Mouse (Mus musculus): ENCODE data around the gene Grm2. TPM values are rescaled to one million over a fixed set of nuclear protein-coding genes. Genes with fewer than 3 reads are reported as not detected.

Grm2 gene
- polyA plus RNA-seq, 1 experiment from 2014 or later = 3.6 TPM

- WGBS = 92% methylated on average over 3 of the region's 3 CpGs
Observed at GRCm38 (mm10) chr9:106617496-106617895, 38.4 kb downstream of the Grm2 start.

GRCm38 (mm10) chr9:106616306-106616705 lies 39.6 kb downstream of the Grm2 start:
- 84% methylated on average over 9 of the region's 9 CpGs for WGBS
- H3K4me2 ChIP-seq (ENCODE audit: low read depth, low read length) = no peak overlapping the region
- no peaks in the 10 kb centered on the region for H3K36me3 ChIP-seq (replicated peaks; ENCODE audit: control insufficient read depth, insufficient read depth, low read depth, low read length)
- no peaks in the 10 kb centered on the region for H3K4me1 ChIP-seq (ENCODE audit: control insufficient read depth, insufficient read depth, low read length)
- no peaks in the 10 kb centered on the region for H3K9me3 ChIP-seq (replicated peaks; ENCODE audit: control insufficient read depth, low read length)
- no peak overlapping the region for H3K9ac ChIP-seq (replicated peaks; ENCODE audit: low read length)
- H3K4me3 ChIP-seq (ENCODE audit: low read depth, low read length) = no peak overlapping the region
- no peak for DNase-seq (ENCODE audit: low spot score)
- no peak overlapping the region for H3K27ac ChIP-seq (replicated peaks; ENCODE audit: low read depth, low read length)
- ATAC-seq (replicated peaks; ENCODE audit: insufficient number of reproducible peaks, low FRiP score, low TSS enrichment, low read depth) = no peak
- H3K27me3 ChIP-seq (ENCODE audit: control insufficient read depth, insufficient read depth, low read length) = no peaks in the 10 kb centered on the region

More at GRCm38 (mm10) chr9:106617496-106617895, 38.4 kb downstream of the Grm2 start:
- Histone ChIP-seq H3K36me3 (replicated peaks; ENCODE audit: control insufficient read depth, insufficient read depth, low read depth, low read length) (no peaks in the 10 kb centered on the region), H3K27me3 (ENCODE audit: control insufficient read depth, insufficient read depth, low read length) (no peaks in the 10 kb centered on the region), H3K9me3 (replicated peaks; ENCODE audit: control insufficient read depth, low read length) (no peaks in the 10 kb centered on the region), H3K27ac (replicated peaks; ENCODE audit: low read depth, low read length) (no peak overlapping the region), H3K9ac (replicated peaks; ENCODE audit: low read length) (no peak overlapping the region), H3K4me1 (ENCODE audit: control insufficient read depth, insufficient read depth, low read length) (no peaks in the 10 kb centered on the region), H3K4me2 (ENCODE audit: low read depth, low read length) (no peak overlapping the region), H3K4me3 (ENCODE audit: low read depth, low read length) (no peak overlapping the region)
- DNase-seq (ENCODE audit: low spot score) (no peak), ATAC-seq (replicated peaks; ENCODE audit: insufficient number of reproducible peaks, low FRiP score, low TSS enrichment, low read depth) (no peak)

DNA sequence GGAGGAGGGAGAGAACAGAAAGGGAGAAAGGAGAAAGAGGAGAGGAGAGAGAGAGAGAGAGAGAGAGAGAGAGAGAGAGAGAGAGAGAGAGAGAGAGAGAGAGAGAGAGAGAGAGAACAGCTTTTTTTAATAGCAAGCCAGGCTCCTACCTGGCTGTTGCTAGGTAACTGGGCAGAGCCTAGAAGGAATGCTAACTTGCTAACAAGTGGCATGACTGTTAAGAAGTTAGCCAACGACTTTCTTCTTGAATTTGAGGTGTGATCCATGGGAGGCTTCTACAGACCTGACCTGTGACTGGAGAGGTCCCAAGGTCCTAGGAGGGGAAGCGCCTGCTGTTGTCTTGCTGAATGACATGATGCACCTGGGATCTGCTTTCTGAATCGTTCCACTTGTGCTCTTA lies 41.3 kb downstream of the Grm2 start:
- Histone ChIP-seq H3K9me3 (replicated peaks; ENCODE audit: control insufficient read depth, low read length) (no peaks in the 10 kb centered on the region), H3K27me3 (ENCODE audit: control insufficient read depth, insufficient read depth, low read length) (no peaks in the 10 kb centered on the region), H3K4me3 (ENCODE audit: low read depth, low read length) (no peak overlapping the region), H3K4me1 (ENCODE audit: control insufficient read depth, insufficient read depth, low read length) (no peaks in the 10 kb centered on the region), H3K27ac (replicated peaks; ENCODE audit: low read depth, low read length) (no peak overlapping the region), H3K9ac (replicated peaks; ENCODE audit: low read length) (no peak overlapping the region), H3K4me2 (ENCODE audit: low read depth, low read length) (no peak overlapping the region), H3K36me3 (replicated peaks; ENCODE audit: control insufficient read depth, insufficient read depth, low read depth, low read length) (no peaks in the 10 kb centered on the region)
- 39% methylated on average over 3 of the region's 3 CpGs for WGBS
- ATAC-seq (replicated peaks; ENCODE audit: insufficient number of reproducible peaks, low FRiP score, low TSS enrichment, low read depth) (no peak), DNase-seq (ENCODE audit: low spot score) (no peak)

DNA sequence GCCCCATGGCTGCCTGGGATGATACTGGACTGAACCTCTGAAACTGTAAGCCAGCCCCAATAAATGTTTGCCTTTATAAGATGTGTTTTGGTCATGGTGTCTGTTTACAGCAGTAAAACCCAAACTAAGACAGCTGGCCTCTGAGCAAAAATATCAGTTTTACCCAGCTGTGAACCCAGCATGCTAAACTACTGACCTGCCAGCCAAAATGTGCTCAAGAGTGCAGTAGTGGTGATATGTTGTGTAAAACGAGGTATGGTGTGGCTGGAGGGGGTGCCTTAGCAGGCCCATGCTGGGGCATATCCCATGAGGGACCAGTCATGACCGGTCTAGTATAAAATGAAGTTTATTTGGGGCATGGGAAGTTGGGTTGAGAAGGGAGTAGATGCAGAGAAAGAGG lies 41.9 kb downstream of the Grm2 start:
- Histone ChIP-seq H3K9me3 (replicated peaks; ENCODE audit: control insufficient read depth, low read length) (no peaks in the 10 kb centered on the region), H3K4me2 (ENCODE audit: low read depth, low read length) (no peak overlapping the region), H3K4me3 (ENCODE audit: low read depth, low read length) (no peak overlapping the region), H3K9ac (replicated peaks; ENCODE audit: low read length) (no peak overlapping the region), H3K27ac (replicated peaks; ENCODE audit: low read depth, low read length) (no peak overlapping the region), H3K36me3 (replicated peaks; ENCODE audit: control insufficient read depth, insufficient read depth, low read depth, low read length) (no peaks in the 10 kb centered on the region), H3K4me1 (ENCODE audit: control insufficient read depth, insufficient read depth, low read length) (no peaks in the 10 kb centered on the region), H3K27me3 (ENCODE audit: control insufficient read depth, insufficient read depth, low read length) (no peaks in the 10 kb centered on the region)
- no peak for DNase-seq (ENCODE audit: low spot score)
- ATAC-seq (replicated peaks; ENCODE audit: insufficient number of reproducible peaks, low FRiP score, low TSS enrichment, low read depth) = no peak
- WGBS = 72% methylated on average over 2 of the region's 2 CpGs

DNA sequence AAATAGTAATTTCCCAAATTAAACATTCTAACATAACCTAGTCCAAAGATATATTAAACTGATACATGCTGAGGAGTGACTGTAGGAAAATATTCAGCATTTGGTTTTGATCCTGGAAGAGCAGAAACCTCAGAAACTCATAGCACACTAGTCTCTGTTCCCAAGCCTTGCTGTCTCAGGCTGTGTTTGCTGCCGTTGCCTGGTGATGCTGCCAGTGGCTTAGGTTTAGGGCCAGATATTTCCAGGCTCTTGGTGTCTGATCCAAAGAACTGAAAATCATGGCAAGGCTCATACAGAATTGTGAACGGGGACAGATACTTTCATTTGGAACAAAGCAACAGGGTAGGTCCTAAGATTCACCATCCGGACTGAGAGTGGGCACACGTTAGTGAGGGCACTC lies 45.2 kb downstream of the Grm2 start:
- WGBS = 89% methylated on average over 4 of the region's 4 CpGs
- Histone ChIP-seq H3K9ac (replicated peaks; ENCODE audit: low read length) (no peak overlapping the region), H3K4me2 (ENCODE audit: low read depth, low read length) (no peak overlapping the region), H3K4me3 (ENCODE audit: low read depth, low read length) (no peak overlapping the region), H3K9me3 (replicated peaks; ENCODE audit: control insufficient read depth, low read length) (no peaks in the 10 kb centered on the region), H3K4me1 (ENCODE audit: control insufficient read depth, insufficient read depth, low read length) (no peaks in the 10 kb centered on the region), H3K27me3 (ENCODE audit: control insufficient read depth, insufficient read depth, low read length) (no peaks in the 10 kb centered on the region), H3K36me3 (replicated peaks; ENCODE audit: control insufficient read depth, insufficient read depth, low read depth, low read length) (no peaks in the 10 kb centered on the region), H3K27ac (replicated peaks; ENCODE audit: low read depth, low read length) (no peak overlapping the region)
- ATAC-seq (replicated peaks; ENCODE audit: insufficient number of reproducible peaks, low FRiP score, low TSS enrichment, low read depth) (no peak), DNase-seq (ENCODE audit: low spot score) (no peak)

DNA sequence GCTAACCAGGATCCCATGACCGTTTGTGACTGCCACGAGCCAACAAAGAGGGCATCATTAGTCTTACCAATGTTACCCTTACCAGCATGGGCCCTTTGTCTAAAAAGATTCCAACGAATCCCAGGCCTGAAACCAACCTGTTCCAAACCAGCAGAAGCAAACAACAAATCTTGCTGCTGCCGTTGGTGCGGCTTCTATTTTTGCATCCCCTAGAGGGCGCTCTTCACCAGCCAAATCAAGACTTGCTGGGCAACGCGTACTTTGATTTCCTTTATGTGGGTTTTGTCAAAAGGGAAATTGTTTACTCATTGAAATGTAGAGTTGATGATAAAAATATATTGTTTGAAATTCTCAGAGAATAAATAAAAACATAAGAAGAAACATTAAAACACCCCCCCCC lies 55.3 kb downstream of the Grm2 start:
- 34% methylated on average over 8 of the region's 8 CpGs for whole genome bisulfite sequencing
- Histone ChIP-seq H3K4me2 (ENCODE audit: low read depth, low read length) (no peak overlapping the region), H3K4me1 (ENCODE audit: control insufficient read depth, insufficient read depth, low read length) (no peaks in the 10 kb centered on the region), H3K9ac (replicated peaks; ENCODE audit: low read length) (no peak overlapping the region), H3K27me3 (ENCODE audit: control insufficient read depth, insufficient read depth, low read length) (no peaks in the 10 kb centered on the region), H3K36me3 (replicated peaks; ENCODE audit: control insufficient read depth, insufficient read depth, low read depth, low read length) (no peaks in the 10 kb centered on the region), H3K27ac (replicated peaks; ENCODE audit: low read depth, low read length) (no peak overlapping the region), H3K4me3 (ENCODE audit: low read depth, low read length) (no peak overlapping the region), H3K9me3 (replicated peaks; ENCODE audit: control insufficient read depth, low read length) (no peaks in the 10 kb centered on the region)
- DNase-seq (ENCODE audit: low spot score) (peak; percentile 76), ATAC-seq (replicated peaks; ENCODE audit: insufficient number of reproducible peaks, low FRiP score, low TSS enrichment, low read depth) (no peak)

- Histone ChIP-seq H3K9ac (replicated peaks; ENCODE audit: low read length) (no peak overlapping the region), H3K27ac (replicated peaks; ENCODE audit: low read depth, low read length) (no peak overlapping the region), H3K4me1 (ENCODE audit: control insufficient read depth, insufficient read depth, low read length) (no peaks in the 10 kb centered on the region), H3K9me3 (replicated peaks; ENCODE audit: control insufficient read depth, low read length) (no peaks in the 10 kb centered on the region), H3K27me3 (ENCODE audit: control insufficient read depth, insufficient read depth, low read length) (no peaks in the 10 kb centered on the region), H3K4me3 (ENCODE audit: low read depth, low read length) (no peak overlapping the region), H3K4me2 (ENCODE audit: low read depth, low read length) (no peak overlapping the region), H3K36me3 (replicated peaks; ENCODE audit: control insufficient read depth, insufficient read depth, low read depth, low read length) (no peaks in the 10 kb centered on the region)
- no peak for DNase-seq (ENCODE audit: low spot score)
- no peak for ATAC-seq (replicated peaks; ENCODE audit: insufficient number of reproducible peaks, low FRiP score, low TSS enrichment, low read depth)
- 34% methylated on average over 7 of the region's 7 CpGs for WGBS
Observed at GRCm38 (mm10) chr9:106598466-106598865, 57.4 kb downstream of the Grm2 start.

DNA sequence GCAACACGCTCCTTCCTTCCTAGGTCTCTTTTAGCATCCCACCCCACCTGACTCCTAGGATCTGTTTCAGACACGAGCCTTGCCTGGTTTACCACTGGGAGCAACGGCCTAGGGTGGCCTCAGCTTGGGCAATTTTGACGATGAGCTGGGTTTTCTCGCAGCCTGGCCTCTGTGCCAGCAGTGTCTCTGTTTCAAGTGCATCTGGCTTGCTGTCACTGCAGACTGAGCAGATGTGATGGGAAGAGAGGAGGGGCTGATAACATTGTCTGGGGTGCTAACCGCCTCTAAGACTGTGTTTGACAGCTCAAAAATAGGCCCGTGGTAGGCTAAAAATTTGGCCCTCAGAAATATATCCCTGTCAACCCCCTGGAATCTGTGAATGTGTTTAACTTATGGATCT lies 60.0 kb downstream of the Grm2 start:
- no peak overlapping the region for H3K9ac ChIP-seq (replicated peaks; ENCODE audit: low read length)
- no peak overlapping the region for H3K4me3 ChIP-seq (ENCODE audit: low read depth, low read length)
- no peaks in the 10 kb centered on the region for H3K9me3 ChIP-seq (replicated peaks; ENCODE audit: control insufficient read depth, low read length)
- no peak overlapping the region for H3K4me2 ChIP-seq (ENCODE audit: low read depth, low read length)
- ATAC-seq (replicated peaks; ENCODE audit: insufficient number of reproducible peaks, low FRiP score, low TSS enrichment, low read depth) (no peak), DNase-seq (ENCODE audit: low spot score) (no peak)
- no peaks in the 10 kb centered on the region for H3K27me3 ChIP-seq (ENCODE audit: control insufficient read depth, insufficient read depth, low read length)
- H3K27ac ChIP-seq (replicated peaks; ENCODE audit: low read depth, low read length) = no peak overlapping the region
- 70% methylated on average over 7 of the region's 7 CpGs for WGBS
- no peaks in the 10 kb centered on the region for H3K36me3 ChIP-seq (replicated peaks; ENCODE audit: control insufficient read depth, insufficient read depth, low read depth, low read length)
- H3K4me1 ChIP-seq (ENCODE audit: control insufficient read depth, insufficient read depth, low read length) = no peaks in the 10 kb centered on the region
